Mouse (Mus musculus): Measurements from ENCODE around the gene Map2k6.

DNA sequence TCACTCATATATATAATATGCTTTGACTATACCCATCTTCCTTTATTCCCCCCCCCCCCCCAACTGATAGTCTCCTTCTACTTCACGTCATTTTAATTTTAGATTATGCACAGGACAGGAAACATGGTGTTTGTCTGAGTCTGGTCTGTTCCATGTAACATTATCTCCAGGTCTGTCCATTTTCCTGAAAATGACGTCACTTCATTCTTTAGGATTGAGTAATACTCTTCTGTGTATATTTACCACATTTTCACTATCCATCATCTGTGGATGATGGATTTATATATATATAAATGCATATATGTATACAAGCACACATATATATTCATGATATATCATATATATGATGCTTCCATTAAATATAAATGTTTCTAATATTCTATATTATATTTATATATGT, 70.1 kb downstream of the Map2k6 start:
- TF ChIP-seq CTCF (IDR thresholded peaks at IDR 0.05) = no peak
- TF ChIP-seq EP300 (IDR thresholded peaks at IDR 0.05) = no peak
